Mouse (Mus musculus) neural tube, embryonic 13.5 days (tissue): ENCODE measurements around the gene Bcr. TPM values are rescaled to one million over a fixed set of nuclear protein-coding genes. Genes with fewer than 3 reads are reported as not detected.

Experiments
- ATAC-seq: fragments of 200-750 bp; cut with Nextera tagmentation; 2 replicates; pipeline ENCODE4 v1.8.0; 2017; ENCODE audit warnings: low read depth, mild to moderate bottlenecking, moderate TSS enrichment, moderate library complexity
- H3K27ac ChIP-seq: fragments of 300-500 bp; sonication (generic); replicated peaks from 2 replicates; pipeline ENCODE4 v1.5.1; 2015; ENCODE audit warnings: moderate library complexity, mild to moderate bottlenecking, inconsistent platforms
- H3K27me3 ChIP-seq: fragments of 300-500 bp; sonication (generic); 2 replicates; pipeline ENCODE4 v1.6.1; 2015; ENCODE audit warnings: mild to moderate bottlenecking, inconsistent platforms
- H3K36me3 ChIP-seq: fragments of 300-500 bp; sonication (generic); 2 replicates; pipeline ENCODE4 v1.6.1; 2015; ENCODE audit warnings: mild to moderate bottlenecking, inconsistent platforms
- H3K4me1 ChIP-seq: fragments of 300-500 bp; sonication (generic); replicated peaks from 2 replicates; pipeline ENCODE4 v1.6.1; 2015; ENCODE audit warnings: inconsistent platforms
- H3K4me2 ChIP-seq: fragments of 300-500 bp; sonication (generic); 2 replicates; pipeline ENCODE4 v1.6.1; 2015; ENCODE audit warnings: inconsistent platforms, mild to moderate bottlenecking, moderate library complexity
- H3K4me3 ChIP-seq: fragments of 300-500 bp; sonication (generic); 2 replicates; pipeline ENCODE4 v1.5.1; 2015; ENCODE audit warnings: mild to moderate bottlenecking, inconsistent platforms
- H3K9ac ChIP-seq: fragments of 300-500 bp; sonication (generic); 2 replicates; pipeline ENCODE4 v1.6.1; 2015; ENCODE audit warnings: moderate library complexity, mild to moderate bottlenecking, inconsistent platforms
- H3K9me3 ChIP-seq: fragments of 300-500 bp; sonication (generic); 2 replicates; pipeline ENCODE4 v1.6.1; 2016; ENCODE audit warnings: inconsistent platforms
- WGBS: fragments of 180-500 bp; shearing (Covaris S2); methylation state at CpG from one replicate; pipeline ENCODE4 v1.1.7; 2015; 5-methylcytosine and 5-hydroxymethylcytosine counted together
- polyA plus RNA-seq: library from polyadenylated mRNA; unstranded; fragments of >200 nt; fragmentation: Nextera tagmentation; extraction: Ambion mirVana; gene quantifications from 2 replicates; pipeline ENCODE4 v1.2.1, GENCODE M21; 2015

Bcr gene
- polyA plus RNA-seq, 1 experiment from 2014 or later: 16.8 TPM

DNA sequence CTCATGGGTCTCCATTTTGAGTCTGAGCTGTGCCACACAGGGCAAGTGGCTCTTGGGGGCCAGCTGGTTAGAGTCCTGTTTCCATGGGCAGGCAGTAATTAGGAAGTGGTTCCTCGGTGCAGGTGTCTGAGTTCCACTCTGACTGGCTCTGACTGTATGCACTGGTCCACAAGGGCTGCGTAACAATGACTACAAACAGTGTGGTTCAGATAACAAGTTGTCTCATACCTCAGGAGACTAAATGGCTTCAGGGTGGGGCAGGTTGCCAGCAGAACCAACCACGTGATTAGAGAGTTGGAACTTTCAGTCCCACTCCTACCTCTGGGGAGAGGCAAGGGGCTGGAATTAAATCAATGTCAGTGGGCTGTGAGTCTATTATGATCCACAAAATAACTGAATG is 59.0 kb downstream of the Bcr start:
- Histone ChIP-seq H3K4me1 (peaks cover 57% of the 10 kb centered on the region), H3K27ac (no peak overlapping the region), H3K36me3 (peaks cover 4% of the 10 kb centered on the region; the same call in 1 of the 2 replicates), H3K4me2 (no peak overlapping the region), H3K4me3 (no peak overlapping the region), H3K9ac (no peak overlapping the region), H3K9me3 (no peaks in the 10 kb centered on the region), H3K27me3 (no peaks in the 10 kb centered on the region)
- 80% methylated on average over 3 of the region's 3 CpGs for WGBS
- no peak for ATAC-seq

DNA sequence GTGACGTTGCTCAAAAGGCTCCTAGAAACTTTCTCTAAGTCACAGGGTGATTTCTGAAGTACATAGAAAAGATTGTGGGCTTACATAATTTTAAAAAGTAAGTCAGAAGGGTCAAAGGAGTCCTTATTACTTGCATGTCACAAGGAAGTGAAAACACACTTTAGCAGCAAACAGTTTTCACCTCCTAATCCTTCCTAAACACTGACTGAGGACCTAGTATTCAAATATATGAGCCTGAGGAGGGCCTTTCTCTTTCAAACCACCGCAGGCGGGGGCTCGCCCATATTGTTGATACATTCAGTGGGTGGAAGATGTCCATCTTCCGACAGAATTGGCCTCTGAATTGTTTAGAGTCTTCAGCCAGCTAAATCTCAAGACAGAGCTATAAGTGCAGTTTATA is 59.8 kb downstream of the Bcr start:
- Histone ChIP-seq H3K9me3 (no peaks in the 10 kb centered on the region), H3K27me3 (no peaks in the 10 kb centered on the region), H3K4me3 (no peak overlapping the region), H3K4me1 (peaks cover 50% of the 10 kb centered on the region), H3K27ac (no peak overlapping the region), H3K36me3 (peaks cover 10% of the 10 kb centered on the region), H3K4me2 (no peak overlapping the region), H3K9ac (no peak overlapping the region)
- WGBS: 85% methylated on average over 5 of the region's 5 CpGs
- ATAC-seq: no peak

DNA sequence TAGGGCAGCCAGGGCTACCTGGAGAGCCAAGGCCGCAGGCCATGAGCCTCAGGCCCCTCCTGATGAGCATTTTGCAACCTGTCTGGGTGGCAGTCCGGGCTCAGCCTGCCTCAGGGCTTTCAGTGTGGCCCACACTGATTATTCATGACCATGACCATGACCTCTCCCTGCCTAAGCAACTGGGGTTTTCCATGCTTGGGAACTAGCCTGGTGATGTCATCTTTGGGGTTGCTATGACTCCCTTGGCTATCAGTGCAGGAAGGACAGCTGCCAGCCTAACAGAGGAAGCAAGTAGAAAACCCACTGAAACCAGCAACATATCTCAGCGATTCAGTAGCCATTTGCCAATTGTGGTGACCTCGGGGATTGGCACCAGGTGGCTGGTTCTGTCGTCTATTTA is 60.6 kb downstream of the Bcr start:
- no peak overlapping the region for H3K4me2 ChIP-seq
- 40% methylated on average over 5 of the region's 5 CpGs for WGBS
- H3K9me3 ChIP-seq: no peaks in the 10 kb centered on the region
- H3K4me1 ChIP-seq: peaks cover 46% of the 10 kb centered on the region
- H3K9ac ChIP-seq: no peak overlapping the region
- H3K27ac ChIP-seq: peak overlapping the region; percentile 42
- no peaks in the 10 kb centered on the region for H3K27me3 ChIP-seq
- no peak overlapping the region for H3K4me3 ChIP-seq
- H3K36me3 ChIP-seq: peaks cover 18% of the 10 kb centered on the region
- ATAC-seq: peak; percentile 68; the same call in 1 of the 2 replicates

DNA sequence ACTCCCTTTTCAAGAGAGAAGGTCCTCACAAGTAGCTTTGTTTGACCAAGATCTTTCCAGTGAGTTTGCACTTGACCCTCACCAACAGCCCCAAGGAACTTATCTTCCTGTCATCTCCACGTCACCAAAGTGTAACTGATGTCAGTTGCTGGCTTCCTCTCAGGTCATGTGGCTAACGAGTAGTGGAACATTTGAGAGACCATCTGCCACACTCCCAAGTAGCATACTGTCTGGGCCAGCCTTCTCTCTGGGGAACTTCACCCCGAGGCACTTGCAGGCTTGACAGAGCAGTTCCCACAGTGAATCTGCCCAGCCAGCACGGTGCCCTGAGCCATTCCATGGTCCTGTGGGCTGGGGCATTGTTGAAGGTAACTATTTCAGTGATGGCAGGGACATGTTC is 65.2 kb downstream of the Bcr start:
- whole genome bisulfite sequencing: 45% methylated on average over 4 of the region's 4 CpGs
- H3K9ac ChIP-seq: no peak overlapping the region
- ATAC-seq: no peak
- H3K4me1 ChIP-seq: peaks cover 14% of the 10 kb centered on the region
- H3K27ac ChIP-seq: no peak overlapping the region
- no peak overlapping the region for H3K4me2 ChIP-seq
- H3K4me3 ChIP-seq: no peak overlapping the region
- no peaks in the 10 kb centered on the region for H3K9me3 ChIP-seq
- peaks cover 32% of the 10 kb centered on the region for H3K36me3 ChIP-seq
- no peaks in the 10 kb centered on the region for H3K27me3 ChIP-seq

DNA sequence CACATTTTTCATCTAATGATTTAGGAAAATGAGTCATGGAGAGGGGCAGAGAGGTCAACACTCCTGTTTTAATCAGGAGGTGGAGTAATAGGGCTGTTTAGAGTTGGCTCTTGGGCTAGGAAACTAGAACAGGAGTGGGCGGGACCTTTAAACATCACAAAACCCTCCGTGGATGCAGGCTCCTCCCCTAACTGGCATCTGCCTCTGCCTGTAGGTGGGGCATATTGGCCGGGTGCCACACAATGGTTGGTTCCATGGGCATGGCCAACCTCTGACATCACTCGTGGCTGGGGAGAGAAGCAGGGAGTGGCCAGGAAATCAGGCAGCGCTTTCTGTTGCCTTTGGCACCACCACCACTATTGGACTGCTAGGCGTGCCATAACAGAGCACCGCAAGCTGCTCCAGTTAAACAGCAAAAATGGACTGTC is 68.9 kb downstream of the Bcr start:
- 88% methylated on average over 7 of the region's 7 CpGs for WGBS
- no peak; the same call in 1 of the 2 replicates for ATAC-seq
- Histone ChIP-seq H3K9me3 (no peaks in the 10 kb centered on the region), H3K4me2 (no peak overlapping the region), H3K27me3 (no peaks in the 10 kb centered on the region), H3K36me3 (peaks cover 61% of the 10 kb centered on the region), H3K27ac (no peak overlapping the region), H3K4me3 (no peak overlapping the region), H3K4me1 (no peaks in the 10 kb centered on the region; the same call in 1 of the 2 replicates), H3K9ac (no peak overlapping the region)

DNA sequence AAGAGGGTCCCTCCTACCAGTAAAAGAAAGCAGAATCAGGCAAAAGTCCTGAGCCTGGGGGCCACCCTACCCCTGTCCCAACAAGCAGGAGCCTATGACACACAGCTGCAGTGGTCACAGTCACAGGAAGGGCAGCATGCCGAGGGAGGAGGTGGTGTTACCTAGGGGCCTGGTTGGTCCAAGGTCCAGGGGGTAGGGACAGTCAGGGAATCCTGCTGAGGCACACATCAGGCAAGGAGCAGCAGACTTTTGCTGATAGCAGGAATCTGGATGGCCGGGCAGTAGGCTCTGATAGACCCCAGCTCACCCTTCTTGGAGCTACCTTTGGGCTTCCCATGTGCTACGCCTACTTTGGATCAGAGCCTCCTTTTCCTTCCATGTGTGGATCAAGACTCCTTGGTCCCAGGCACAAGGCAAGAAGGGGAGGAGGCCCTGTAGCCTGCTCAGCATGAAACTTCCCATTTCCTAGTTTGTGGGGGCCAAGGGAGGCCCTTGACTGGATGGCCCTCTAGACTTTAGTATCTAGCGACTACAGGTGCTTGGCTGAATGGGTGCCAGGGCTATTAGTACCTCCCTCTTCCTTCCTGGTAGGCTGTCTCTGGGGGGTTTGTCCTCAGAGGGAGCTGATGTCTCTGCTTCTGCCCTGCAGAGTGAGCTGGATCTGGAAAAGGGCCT is 70.1 kb downstream of the Bcr start:
- 92% methylated on average over 4 of the region's 4 CpGs for WGBS
- ATAC-seq: no peak

DNA sequence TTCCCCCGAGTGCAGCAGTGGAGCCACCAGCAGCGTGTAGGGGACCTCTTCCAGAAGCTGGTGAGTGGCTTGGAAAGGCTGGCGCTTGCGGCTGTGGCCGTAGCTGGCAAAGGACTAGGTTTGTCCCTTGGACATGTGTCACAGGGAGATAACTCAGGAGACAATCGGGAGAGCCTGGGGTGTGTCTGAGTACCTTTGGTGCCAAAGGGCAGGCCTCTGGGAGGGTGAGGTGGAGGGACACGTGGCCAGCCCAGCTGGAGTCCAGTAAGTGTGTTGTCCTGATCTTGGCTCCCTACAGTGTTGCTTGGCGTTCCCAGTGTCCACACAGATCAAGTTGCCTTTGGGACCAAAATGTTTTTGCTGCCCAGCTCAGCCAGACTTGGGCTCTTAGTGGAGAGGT is 71.2 kb downstream of the Bcr start:
- ATAC-seq: no peak
- H3K27me3 ChIP-seq: no peaks in the 10 kb centered on the region
- H3K4me3 ChIP-seq: no peak overlapping the region
- peaks cover 56% of the 10 kb centered on the region for H3K36me3 ChIP-seq
- H3K4me2 ChIP-seq: no peak overlapping the region
- peaks cover 11% of the 10 kb centered on the region for H3K4me1 ChIP-seq
- H3K9me3 ChIP-seq: no peaks in the 10 kb centered on the region
- 75% methylated on average over 8 of the region's 8 CpGs for WGBS
- H3K27ac ChIP-seq: no peak overlapping the region
- no peak overlapping the region for H3K9ac ChIP-seq

More for the DNA sequence above, 70.1 kb downstream of the Bcr start:
- Histone ChIP-seq H3K9ac (no peak overlapping the region), H3K36me3 (peaks cover 56% of the 10 kb centered on the region), H3K9me3 (no peaks in the 10 kb centered on the region), H3K4me2 (no peak overlapping the region), H3K27ac (no peak overlapping the region), H3K27me3 (no peaks in the 10 kb centered on the region), H3K4me3 (no peak overlapping the region), H3K4me1 (peaks cover 10% of the 10 kb centered on the region)

DNA sequence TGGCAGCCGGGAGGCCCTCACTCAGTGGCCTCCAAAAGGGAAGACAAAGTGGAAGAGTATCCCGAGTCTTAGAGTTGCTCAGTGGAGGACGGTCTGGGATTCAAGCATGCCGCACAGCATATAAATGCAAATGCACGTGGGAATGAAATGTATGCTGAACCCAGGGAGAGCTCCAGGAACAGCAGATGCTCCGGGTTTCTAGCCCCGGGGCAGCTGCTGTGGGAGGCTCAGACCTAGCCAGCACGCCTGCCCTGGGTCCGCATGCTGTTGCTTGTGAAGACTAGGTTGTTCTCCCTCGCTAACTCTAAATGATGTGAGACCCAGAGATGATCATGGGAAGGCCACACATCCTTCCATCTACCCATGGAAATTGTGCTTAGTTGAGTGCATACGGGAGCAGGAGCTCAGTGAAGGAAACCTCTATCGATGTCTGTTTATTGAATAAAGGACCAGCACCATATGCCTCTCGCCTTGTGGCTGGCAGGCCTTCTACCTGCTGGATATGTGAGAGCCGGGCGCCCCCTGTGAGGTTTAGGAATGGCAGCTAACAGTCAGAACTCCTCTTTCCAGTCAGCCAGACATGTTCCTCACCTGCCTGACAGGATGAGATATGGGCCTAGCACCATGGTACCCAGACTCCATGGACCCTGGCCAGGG is 74.6 kb downstream of the Bcr start:
- H3K4me1 ChIP-seq: peaks cover 11% of the 10 kb centered on the region
- H3K27ac ChIP-seq: peak overlapping the region; percentile 25; the same call in 1 of the 2 replicates
- no peak overlapping the region for H3K4me3 ChIP-seq
- H3K4me2 ChIP-seq: no peak overlapping the region
- H3K9ac ChIP-seq: no peak overlapping the region
- no peaks in the 10 kb centered on the region for H3K27me3 ChIP-seq
- peaks cover 79% of the 10 kb centered on the region for H3K36me3 ChIP-seq
- 60% methylated on average over 15 of the region's 15 CpGs for WGBS
- ATAC-seq: 0 out of 2 replicates have a peak, but pooled peaks have one; percentile 40
- no peaks in the 10 kb centered on the region for H3K9me3 ChIP-seq

DNA sequence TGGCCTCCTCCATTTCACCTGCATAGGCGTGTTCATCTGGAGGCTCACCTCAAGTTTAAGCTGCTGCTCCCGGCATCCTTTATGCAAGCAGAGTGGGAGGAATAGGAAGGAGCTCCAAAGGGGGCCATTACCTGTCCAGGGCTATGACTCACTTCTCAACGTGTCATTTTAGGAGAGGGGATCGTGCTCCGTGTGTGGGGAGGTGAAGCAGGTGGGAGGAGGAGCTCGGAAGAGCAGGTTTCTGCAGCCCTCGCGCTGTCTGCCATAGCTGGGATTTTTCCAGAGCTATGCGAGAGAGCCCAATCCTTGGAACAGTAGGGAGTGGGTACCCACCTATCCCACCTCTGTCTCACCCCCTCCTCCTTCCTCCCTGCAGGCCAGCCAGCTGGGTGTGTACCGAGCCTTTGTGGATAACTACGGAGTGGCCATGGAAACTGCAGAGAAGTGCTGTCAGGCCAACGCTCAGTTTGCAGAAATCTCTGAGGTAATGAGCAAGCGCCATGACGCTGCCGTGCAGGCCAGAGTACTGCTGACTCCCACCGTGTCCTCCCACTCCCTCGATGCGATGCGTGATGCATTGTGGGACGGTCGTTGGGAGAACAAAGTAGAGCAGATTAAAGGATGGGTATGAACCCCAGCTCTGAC is 75.2 kb downstream of the Bcr start:
- Histone ChIP-seq H3K27ac (peak overlapping the region; percentile 25; the same call in 1 of the 2 replicates), H3K9me3 (no peaks in the 10 kb centered on the region), H3K4me2 (no peak overlapping the region), H3K9ac (no peak overlapping the region), H3K27me3 (no peaks in the 10 kb centered on the region), H3K36me3 (peaks cover 84% of the 10 kb centered on the region), H3K4me3 (no peak overlapping the region), H3K4me1 (peaks cover 11% of the 10 kb centered on the region)
- 86% methylated on average over 21 of the region's 21 CpGs for WGBS
- ATAC-seq: no peak

DNA sequence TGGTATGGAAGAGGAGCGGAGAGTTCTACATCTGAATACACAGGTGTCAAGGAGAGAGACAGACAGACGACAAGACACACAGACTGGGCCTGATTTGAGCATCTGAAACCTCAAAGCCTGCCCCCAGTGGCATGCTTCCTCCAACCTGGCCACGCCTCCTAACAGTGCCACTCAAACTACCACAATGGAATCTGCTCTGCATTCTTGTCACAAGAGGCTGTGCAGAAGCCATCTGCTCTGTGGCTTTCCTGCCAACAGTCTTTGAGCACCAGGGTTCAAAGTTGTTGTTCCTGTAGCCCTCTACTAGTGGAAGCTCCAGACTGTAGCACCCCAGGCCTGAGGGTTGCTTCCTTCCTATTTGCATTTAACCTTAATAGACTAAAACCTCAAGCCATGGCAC is 76.8 kb downstream of the Bcr start:
- H3K9me3 ChIP-seq: no peaks in the 10 kb centered on the region
- WGBS: 79% methylated on average over 3 of the region's 3 CpGs
- H3K4me2 ChIP-seq: no peak overlapping the region
- no peak overlapping the region for H3K9ac ChIP-seq
- peaks cover 11% of the 10 kb centered on the region for H3K4me1 ChIP-seq
- H3K27me3 ChIP-seq: no peaks in the 10 kb centered on the region
- peaks cover 85% of the 10 kb centered on the region for H3K36me3 ChIP-seq
- no peak for ATAC-seq
- no peak overlapping the region for H3K27ac ChIP-seq
- H3K4me3 ChIP-seq: no peak overlapping the region

DNA sequence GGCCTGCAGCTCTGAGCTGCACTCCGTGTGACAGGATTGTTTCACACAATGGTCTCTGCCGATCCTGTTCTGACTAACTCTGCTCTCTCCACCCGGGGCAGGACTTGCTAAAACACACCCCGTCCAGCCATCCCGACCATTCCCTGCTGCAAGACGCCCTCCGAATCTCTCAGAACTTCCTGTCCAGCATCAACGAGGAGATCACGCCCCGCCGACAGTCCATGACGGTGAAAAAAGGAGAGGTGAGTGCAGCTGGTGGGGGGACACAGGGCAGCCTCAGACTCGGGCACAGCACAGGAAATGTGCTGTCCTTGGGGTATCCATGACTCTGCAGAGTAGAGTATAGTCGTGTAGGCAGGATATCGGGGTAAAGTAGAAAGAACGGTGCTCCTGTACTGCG is 84.8 kb downstream of the Bcr start:
- Histone ChIP-seq H3K27ac (no peak overlapping the region), H3K9me3 (no peaks in the 10 kb centered on the region), H3K4me3 (no peak overlapping the region), H3K4me2 (no peak overlapping the region), H3K9ac (no peak overlapping the region), H3K27me3 (no peaks in the 10 kb centered on the region), H3K4me1 (no peaks in the 10 kb centered on the region), H3K36me3 (peaks cover 91% of the 10 kb centered on the region)
- no peak for ATAC-seq
- WGBS: 90% methylated on average over 17 of the region's 17 CpGs

DNA sequence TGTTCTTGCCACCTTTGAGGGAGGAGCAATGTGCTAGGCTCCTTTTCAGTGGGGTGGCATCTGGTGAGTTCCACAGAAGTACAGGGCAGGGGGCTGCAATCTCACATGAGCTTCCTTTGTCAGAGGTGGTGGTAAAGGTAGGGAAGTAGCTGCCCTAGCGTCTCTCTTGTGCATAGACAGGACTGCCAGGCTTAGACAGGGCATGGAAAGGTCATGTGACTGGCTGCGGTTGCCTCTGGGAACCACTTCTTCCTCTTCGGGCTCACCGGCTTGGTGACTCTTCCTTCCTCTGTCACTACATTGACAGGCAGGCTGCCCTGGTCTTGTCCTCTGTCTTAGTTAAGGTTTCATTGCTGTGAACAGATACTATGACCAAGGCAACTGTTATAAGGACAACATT is 85.6 kb downstream of the Bcr start:
- no peak for ATAC-seq
- Histone ChIP-seq H3K4me1 (no peaks in the 10 kb centered on the region; the same call in 1 of the 2 replicates), H3K36me3 (peaks cover 83% of the 10 kb centered on the region), H3K4me3 (no peak overlapping the region), H3K27ac (no peak overlapping the region), H3K4me2 (no peak overlapping the region), H3K9ac (no peak overlapping the region), H3K9me3 (no peaks in the 10 kb centered on the region), H3K27me3 (no peaks in the 10 kb centered on the region)
- WGBS: 90% methylated on average over 4 of the region's 4 CpGs
